Mouse (Mus musculus): Measurements from ENCODE around the gene Trim61.

Gene Trim61

DNA sequence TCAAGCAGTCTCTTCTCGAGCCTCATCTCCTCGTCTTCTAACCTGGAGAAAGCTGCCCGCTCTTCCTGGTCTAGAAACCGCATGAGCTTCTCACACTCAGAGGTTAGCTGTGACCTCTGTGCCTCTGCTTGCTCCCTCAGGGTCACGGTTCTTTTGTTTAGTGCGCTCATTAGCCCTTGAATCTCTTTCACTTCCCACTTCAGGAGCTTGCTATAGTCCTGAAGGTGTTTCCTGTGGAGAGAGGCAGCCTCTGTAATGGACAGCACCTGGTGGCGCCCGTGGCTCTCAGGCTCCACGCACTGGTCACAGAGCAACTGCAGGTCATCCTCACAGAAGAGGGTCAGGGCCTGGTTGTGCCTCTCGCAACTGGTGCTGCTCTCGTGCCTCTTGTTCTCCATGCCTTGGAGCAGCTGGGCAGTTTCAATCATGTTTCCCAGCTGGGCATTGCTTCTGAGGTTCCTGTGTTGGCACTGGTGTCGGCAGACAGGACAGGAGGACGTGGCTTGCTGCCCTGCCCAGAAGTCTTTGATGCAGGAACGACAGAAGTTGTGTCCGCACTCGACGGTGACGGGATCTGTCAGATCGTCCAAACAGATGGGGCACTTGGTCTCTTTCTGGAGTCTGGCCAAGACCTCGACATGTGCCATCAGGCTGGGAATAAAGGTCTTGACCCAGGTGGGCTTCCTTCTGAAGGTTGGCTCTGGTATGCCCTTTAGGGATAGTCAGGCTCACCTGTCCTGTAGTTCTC lies 35.0 kb downstream of the Trim61 start:
- DNase-seq = no peak

All from thymus, postnatal 36 days (tissue).